Mouse (Mus musculus) liver, embryonic 14.5 days (tissue): ENCODE measurements at regions not wholly inside any gene's neighbourhood (a gene's known extent, or its start where the extent isn't known, plus 50 kb on each side); places are given as distances from the start of the nearest gene placed in this dataset.

Experiments used
- CTCF ChIP-seq: IDR thresholded peaks from 2 replicates; pipeline ENCODE4 v1.5.1; 2016; ENCODE audit warnings: antibody characterized with exemption, low read depth, control low read depth
- EP300 ChIP-seq: IDR thresholded peaks from 2 replicates; pipeline ENCODE4 v1.6.1; 2016; ENCODE audit warnings: antibody characterized with exemption, low read depth

DNA sequence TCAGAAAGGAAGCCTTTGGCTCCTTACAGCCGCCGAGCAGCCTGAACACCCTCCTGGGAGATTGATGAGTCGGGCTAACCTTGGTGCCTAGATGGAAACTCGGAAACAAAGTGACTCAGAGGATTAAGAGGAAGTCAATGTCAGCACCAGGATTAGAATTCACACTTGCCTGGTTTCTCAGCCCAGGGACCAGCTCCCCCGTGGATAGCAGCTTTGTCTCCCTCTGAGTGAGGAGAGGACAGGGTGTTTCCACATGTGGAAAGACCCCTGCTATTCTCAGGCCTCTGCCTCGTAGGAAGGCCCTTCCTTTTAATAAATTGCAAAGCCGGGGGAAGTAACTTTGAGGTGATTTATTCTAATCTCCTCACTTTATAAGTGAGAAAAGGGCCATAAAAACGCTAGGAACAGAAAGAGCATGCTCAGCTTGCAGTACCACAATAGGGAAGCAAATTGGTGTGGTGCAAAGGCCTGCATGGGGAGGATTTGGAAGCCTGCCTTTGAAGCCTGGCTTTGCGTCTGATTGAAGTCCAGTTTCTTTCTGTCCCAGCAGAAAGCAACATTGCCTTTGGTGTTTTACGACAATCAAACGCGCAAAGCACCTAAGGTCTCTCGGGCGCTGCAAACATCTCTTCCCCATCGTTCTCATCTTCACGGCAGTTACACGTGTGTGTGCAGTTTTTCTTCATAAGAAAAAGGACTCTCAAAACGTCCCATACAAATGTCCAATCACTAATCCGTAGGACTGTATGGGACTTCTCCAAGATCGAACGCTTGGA lies 242.8 kb downstream of the Ndfip2 start:
- TF ChIP-seq CTCF = no peak
- TF ChIP-seq EP300 = no peak
